In the genomic region with DNA sequence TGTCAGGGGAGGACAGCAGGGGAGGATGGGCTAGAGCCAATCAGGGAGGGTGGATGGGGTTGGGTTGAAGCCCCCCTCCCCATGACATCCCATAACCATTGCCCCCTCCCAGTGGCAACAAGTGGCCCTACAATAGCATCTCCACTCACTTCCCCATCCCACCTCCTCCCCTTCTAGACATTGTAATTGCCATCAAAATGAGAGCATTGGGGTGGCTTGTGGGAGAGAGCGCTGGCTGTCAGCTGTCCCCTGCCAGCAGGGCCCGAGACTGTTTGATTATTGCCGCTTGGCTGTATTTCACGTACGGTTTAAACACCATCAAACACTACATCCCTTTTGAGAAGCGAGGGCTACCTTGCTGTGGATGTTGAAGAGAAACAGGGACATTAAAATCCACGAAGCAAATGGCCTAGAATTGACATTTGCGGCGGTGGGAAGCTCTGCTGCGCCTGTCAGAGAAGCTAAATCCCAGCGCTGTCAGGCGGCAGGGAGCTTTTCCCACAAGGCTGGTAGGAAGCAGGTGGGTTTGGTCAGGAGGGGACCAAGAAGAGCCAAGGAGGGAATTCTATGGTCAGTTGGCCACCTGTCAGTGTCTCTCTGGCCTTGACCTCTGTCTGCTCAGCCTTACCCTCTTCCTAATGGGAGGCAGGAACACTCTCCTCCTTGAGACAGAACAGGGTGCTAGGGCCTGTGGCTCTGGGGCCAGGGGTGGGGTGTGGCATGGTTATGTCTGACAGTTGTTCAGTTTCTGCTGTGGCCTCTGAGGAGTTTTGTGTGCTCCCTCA, we compare ENCODE assay signal across 23 mouse cellular contexts. TPM values are rescaled to one million over a fixed set of nuclear protein-coding genes. Genes with fewer than 3 reads are reported as not detected.
DNase-seq lines count a peak whose midpoint lies in the region; ATAC-seq and TF ChIP-seq lines count a peak whose summit lies in the region.
"Had no signal": no experiment of that assay in that cellular context is flagged by ENCODE, and none has a peak within 500 bp of the region (broad histone marks: within the 10 kb centered on the region; RNA-seq: fewer than 3 reads in every experiment).

No protein-coding gene starts in this region.

- H3K27me3 ChIP-seq in forebrain, embryonic 12.5 days, result peaks cover 38% of the 10 kb centered on the region
- no peaks in the 10 kb centered on the region; the same call in 1 of the 2 replicates for H3K27me3 ChIP-seq in forebrain, embryonic 11.5 days (ENCODE audit: control insufficient read depth, insufficient read depth, low read length)
- H3K27me3 ChIP-seq in midbrain, embryonic 10.5 days (ENCODE audit: low read depth, poor library complexity, severe bottlenecking), result peaks cover 87% of the 10 kb centered on the region
- H3K27me3 ChIP-seq in midbrain, postnatal 0 days (ENCODE audit: insufficient read depth, low read length), result 0 out of 2 replicates have a peak, but pooled peaks cover 5% of the 10 kb centered on the region
- 0 out of 2 replicates have a peak, but pooled peaks cover 14% of the 10 kb centered on the region for H3K27me3 ChIP-seq in midbrain, embryonic 15.5 days (replicated peaks)

- H3K4me1 ChIP-seq in forebrain, embryonic 12.5 days, result peaks cover 62% of the 10 kb centered on the region
- H3K4me1 ChIP-seq in forebrain, embryonic 11.5 days (replicated peaks; ENCODE audit: control insufficient read depth, insufficient read depth, low read length), result peaks cover 14% of the 10 kb centered on the region
- H3K4me1 ChIP-seq in midbrain, embryonic 10.5 days, result peaks cover 81% of the 10 kb centered on the region
- peaks cover 7% of the 10 kb centered on the region; the same call in 1 of the 2 replicates for H3K4me1 ChIP-seq in midbrain, postnatal 0 days (ENCODE audit: insufficient read depth, low read length)
- peaks cover 60% of the 10 kb centered on the region for H3K4me1 ChIP-seq in midbrain, embryonic 15.5 days

- no peak overlapping the region for H3K4me2 ChIP-seq in forebrain, embryonic 12.5 days
- no peak overlapping the region for H3K4me2 ChIP-seq in forebrain, embryonic 11.5 days (ENCODE audit: low read depth, low read length, severe bottlenecking)
- H3K4me2 ChIP-seq in midbrain, postnatal 0 days (ENCODE audit: low read depth, low read length, poor library complexity, severe bottlenecking), result no peak overlapping the region
- H3K4me2 ChIP-seq in midbrain, embryonic 15.5 days, result no peak overlapping the region
- H3K4me2 ChIP-seq: heart, embryonic 12.5 days; limb, embryonic 13.5 days; lung, embryonic 15.5 days had no signal

- H3K36me3 ChIP-seq in forebrain, embryonic 12.5 days (replicated peaks), result no peaks in the 10 kb centered on the region
- H3K36me3 ChIP-seq in forebrain, embryonic 11.5 days (ENCODE audit: control insufficient read depth, insufficient read depth, low read length), result no peaks in the 10 kb centered on the region
- H3K36me3 ChIP-seq in midbrain, embryonic 10.5 days, result no peaks in the 10 kb centered on the region
- no peaks in the 10 kb centered on the region for H3K36me3 ChIP-seq in midbrain, postnatal 0 days (ENCODE audit: insufficient read depth, low read length)
- H3K36me3 ChIP-seq in midbrain, embryonic 15.5 days (replicated peaks), result no peaks in the 10 kb centered on the region
- H3K36me3 ChIP-seq: heart, embryonic 12.5 days; limb, embryonic 13.5 days; lung, embryonic 15.5 days had no signal

- no peak for DNase-seq in forebrain, embryonic 11.5 days (ENCODE audit: low spot score)
- no peak for DNase-seq in midbrain, embryonic 10.5 days (ENCODE audit: low spot score)
- DNase-seq in midbrain, postnatal 0 days (ENCODE audit: low spot score), result no peak
- DNase-seq in right cerebral cortex, postnatal 36 days (ENCODE audit: low spot score in 2 of 2), result no peak
- no peak for DNase-seq in gastrocnemius, adult 18-20 months (ENCODE audit: low spot score)
- no peak for DNase-seq in thymus, adult 18-20 months
- DNase-seq: adrenal gland, adult 2 months; cerebellum, adult 9-10 months; gastrocnemius, postnatal 10 days; heart, adult 11 months; heart, postnatal 14 days; kidney, postnatal 4 days; right cerebral cortex, postnatal 4 days had no signal

- H3K9me3 ChIP-seq in forebrain, embryonic 12.5 days, result no peaks in the 10 kb centered on the region
- no peaks in the 10 kb centered on the region for H3K9me3 ChIP-seq in forebrain, embryonic 11.5 days (ENCODE audit: control insufficient read depth, low read length)
- no peaks in the 10 kb centered on the region for H3K9me3 ChIP-seq in midbrain, embryonic 10.5 days (replicated peaks)
- H3K9me3 ChIP-seq in midbrain, postnatal 0 days (ENCODE audit: low read length), result no peaks in the 10 kb centered on the region
- H3K9me3 ChIP-seq in midbrain, embryonic 15.5 days, result no peaks in the 10 kb centered on the region
- H3K9me3 ChIP-seq: heart, embryonic 12.5 days; limb, embryonic 13.5 days; lung, embryonic 15.5 days had no signal

- no peak for ATAC-seq in forebrain, embryonic 12.5 days (ENCODE audit: low FRiP score)
- no peak for ATAC-seq in forebrain, embryonic 11.5 days (replicated peaks; ENCODE audit: low FRiP score)
- no peak for ATAC-seq in midbrain, postnatal 0 days (ENCODE audit: low FRiP score)
- ATAC-seq in midbrain, embryonic 15.5 days (replicated peaks), result no peak
- ATAC-seq: inflammation-experienced regulatory T-cells, adult 6 months had no signal

- no peak overlapping the region for H3K4me3 ChIP-seq in forebrain, embryonic 12.5 days (replicated peaks)
- H3K4me3 ChIP-seq in forebrain, embryonic 11.5 days (ENCODE audit: low read depth, low read length), result no peak overlapping the region
- H3K4me3 ChIP-seq in midbrain, embryonic 10.5 days, result 0 out of 2 replicates have a peak overlapping the region, but pooled peaks have one; percentile 9
- no peak overlapping the region for H3K4me3 ChIP-seq in midbrain, postnatal 0 days (ENCODE audit: low read depth, low read length)
- H3K4me3 ChIP-seq in midbrain, embryonic 15.5 days, result no peak overlapping the region
- H3K4me3 ChIP-seq: heart, embryonic 12.5 days; limb, embryonic 13.5 days; lung, embryonic 15.5 days had no signal

- no peak for TF ChIP-seq CTCF in midbrain, postnatal 0 days (IDR thresholded peaks at IDR 0.05)

- H3K9ac ChIP-seq in forebrain, embryonic 12.5 days, result no peak overlapping the region
- no peak overlapping the region for H3K9ac ChIP-seq in forebrain, embryonic 11.5 days (ENCODE audit: low read length)
- H3K9ac ChIP-seq in midbrain, postnatal 0 days (replicated peaks; ENCODE audit: low read length, poor library complexity, severe bottlenecking), result no peak overlapping the region
- no peak overlapping the region for H3K9ac ChIP-seq in midbrain, embryonic 15.5 days
- H3K9ac ChIP-seq: heart, embryonic 12.5 days; limb, embryonic 13.5 days; liver, embryonic 14.5 days; lung, embryonic 15.5 days had no signal

- WGBS in forebrain, embryonic 12.5 days, result 41% methylated on average over 12 of the region's 12 CpGs
- WGBS in forebrain, embryonic 11.5 days, result 40% methylated on average over 12 of the region's 12 CpGs
- WGBS in midbrain, embryonic 10.5 days, result 40% methylated on average over 12 of the region's 12 CpGs
- WGBS in midbrain, postnatal 0 days, result 20% methylated on average over 12 of the region's 12 CpGs
- WGBS in midbrain, embryonic 15.5 days, result 20% methylated on average over 12 of the region's 12 CpGs

- H3K27ac ChIP-seq in forebrain, embryonic 12.5 days, result peak overlapping the region; percentile 14; the same call in 1 of the 2 replicates
- no peak overlapping the region for H3K27ac ChIP-seq in forebrain, embryonic 11.5 days (ENCODE audit: low read depth, low read length)
- peak overlapping the region; percentile 85; the same call in 1 of the 2 replicates for H3K27ac ChIP-seq in midbrain, embryonic 10.5 days (replicated peaks)
- no peak overlapping the region for H3K27ac ChIP-seq in midbrain, postnatal 0 days (ENCODE audit: low read depth, low read length)
- H3K27ac ChIP-seq in midbrain, embryonic 15.5 days, result peak overlapping the region; percentile 45; the same call in 1 of the 2 replicates
- H3K27ac ChIP-seq: limb, embryonic 13.5 days; liver, embryonic 14.5 days; lung, embryonic 15.5 days; macrophage; stomach, postnatal 0 days had no signal

RNA-seq across cellular contexts. Expression of a gene that starts 17.6 kb away (rescaled TPM):
- polyA plus RNA-seq in forebrain, embryonic 12.5 days (2016; fragmentation: Nextera tagmentation; extraction: Ambion mirVana), result 4.4 and 5.3 TPM in 2 replicates
- polyA plus RNA-seq in forebrain, embryonic 11.5 days (2014; fragmentation: Nextera tagmentation; extraction: Ambion mirVana), result 3.6 and 4.0 TPM in 2 replicates
- 2.2 and 2.9 TPM in 2 replicates for polyA plus RNA-seq in midbrain, embryonic 10.5 days (2016; fragmentation: Nextera tagmentation; extraction: Ambion mirVana)
- 1.4 and 5.1 TPM in 2 replicates for total RNA-seq in midbrain, postnatal 0 days (2014; rRNA removed)
- polyA plus RNA-seq in midbrain, postnatal 0 days (2015; fragmentation: Nextera tagmentation; extraction: Ambion mirVana), result 5.9 and 6.2 TPM in 2 replicates
- polyA plus RNA-seq in midbrain, embryonic 15.5 days (2015; fragmentation: Nextera tagmentation; extraction: Ambion mirVana), result 5.6 and 6.0 TPM in 2 replicates
- 100 to 1,000 TPM; 276 to 311 TPM for total RNA-seq in gastrocnemius, adult 18-20 months (2021)

RNA-seq across cellular contexts. Expression of a gene that starts 31.3 kb away (rescaled TPM):
- 7.3 and 8.0 TPM in 2 replicates for polyA plus RNA-seq in forebrain, embryonic 12.5 days (2016; fragmentation: Nextera tagmentation; extraction: Ambion mirVana)
- polyA plus RNA-seq in forebrain, embryonic 11.5 days (2014; fragmentation: Nextera tagmentation; extraction: Ambion mirVana), result 7.7 and 9.0 TPM in 2 replicates
- 6.0 and 7.5 TPM in 2 replicates for polyA plus RNA-seq in midbrain, embryonic 10.5 days (2016; fragmentation: Nextera tagmentation; extraction: Ambion mirVana)
- total RNA-seq in midbrain, postnatal 0 days (2014; rRNA removed), result 9.9 and 11.4 TPM in 2 replicates
- 9.8 and 11.9 TPM in 2 replicates for polyA plus RNA-seq in midbrain, postnatal 0 days (2015; fragmentation: Nextera tagmentation; extraction: Ambion mirVana)
- polyA plus RNA-seq in midbrain, embryonic 15.5 days (2015; fragmentation: Nextera tagmentation; extraction: Ambion mirVana), result 12.2 and 12.5 TPM in 2 replicates
- 1 to 10 TPM; 1.1 to 1.9 TPM for total RNA-seq in gastrocnemius, adult 18-20 months (2021)
- total RNA-seq: common myeloid progenitor, adult 5-6 weeks had no signal
- polyA plus RNA-seq: macrophage had no signal

RNA-seq across cellular contexts. Expression of a gene that starts 34.4 kb away (rescaled TPM):
- 324 and 357 TPM in 2 replicates for polyA plus RNA-seq in forebrain, embryonic 12.5 days (2016; fragmentation: Nextera tagmentation; extraction: Ambion mirVana)
- 428 and 444 TPM in 2 replicates for polyA plus RNA-seq in forebrain, embryonic 11.5 days (2014; fragmentation: Nextera tagmentation; extraction: Ambion mirVana)
- 427 and 470 TPM in 2 replicates for polyA plus RNA-seq in midbrain, embryonic 10.5 days (2016; fragmentation: Nextera tagmentation; extraction: Ambion mirVana)
- total RNA-seq in midbrain, postnatal 0 days (2014; rRNA removed), result 97.0 and 101 TPM in 2 replicates
- 142 and 147 TPM in 2 replicates for polyA plus RNA-seq in midbrain, postnatal 0 days (2015; fragmentation: Nextera tagmentation; extraction: Ambion mirVana)
- 214 and 230 TPM in 2 replicates for polyA plus RNA-seq in midbrain, embryonic 15.5 days (2015; fragmentation: Nextera tagmentation; extraction: Ambion mirVana)
- total RNA-seq in gastrocnemius, adult 18-20 months (2021), result 10 to 100 TPM; 89.7 to 98.5 TPM

RNA-seq across cellular contexts. Expression of a gene that starts 54.9 kb away (rescaled TPM):
- 4.7 and 5.1 TPM in 2 replicates for polyA plus RNA-seq in forebrain, embryonic 12.5 days (2016; fragmentation: Nextera tagmentation; extraction: Ambion mirVana)
- polyA plus RNA-seq in forebrain, embryonic 11.5 days (2014; fragmentation: Nextera tagmentation; extraction: Ambion mirVana), result 8.0 and 8.5 TPM in 2 replicates
- polyA plus RNA-seq in midbrain, embryonic 10.5 days (2016; fragmentation: Nextera tagmentation; extraction: Ambion mirVana), result 8.5 and 10.3 TPM in 2 replicates
- 5.6 and 6.2 TPM in 2 replicates for total RNA-seq in midbrain, postnatal 0 days (2014; rRNA removed)
- polyA plus RNA-seq in midbrain, postnatal 0 days (2015; fragmentation: Nextera tagmentation; extraction: Ambion mirVana), result 3.0 and 3.4 TPM in 2 replicates
- polyA plus RNA-seq in midbrain, embryonic 15.5 days (2015; fragmentation: Nextera tagmentation; extraction: Ambion mirVana), result 4.8 and 5.2 TPM in 2 replicates
- total RNA-seq in gastrocnemius, adult 18-20 months (2021), result under 1 TPM; 0.64 to 0.93 TPM

Comparison
In these comparisons a context has a peak if more than half of its experiments do, and no peak if none do; other contexts are left out.
1. H3K27ac ChIP-seq: peak in forebrain, embryonic 12.5 days (single experiment), midbrain, embryonic 10.5 days (single experiment) and midbrain, embryonic 15.5 days (single experiment); none in forebrain, embryonic 11.5 days (single experiment) and midbrain, postnatal 0 days (single experiment).